Mouse (Mus musculus) intestine, embryonic 16.5 days (tissue): ENCODE results near the gene Ech1. TPM values are rescaled to one million over a fixed set of nuclear protein-coding genes. Genes with fewer than 3 reads are reported as not detected.

Source experiments
- ATAC-seq: fragments of 200-750 bp; cut with Nextera tagmentation; 2 replicates; pipeline ENCODE4 v1.8.0; 2017; ENCODE audit warnings: moderate TSS enrichment, moderate library complexity
- H3K27ac ChIP-seq: fragments of 300-500 bp; sonication (generic); 2 replicates; pipeline ENCODE4 v1.5.1; 2014; ENCODE audit warnings: mild to moderate bottlenecking, low read length
- H3K27me3 ChIP-seq: fragments of 300-500 bp; sonication (generic); replicated peaks from 2 replicates; pipeline ENCODE4 v1.6.1; 2014; ENCODE audit warnings: low read length, control low read depth, mixed read lengths; ENCODE audit not compliant: control insufficient read depth, insufficient read depth
- H3K36me3 ChIP-seq: fragments of 300-500 bp; sonication (generic); 2 replicates; pipeline ENCODE4 v1.6.1; 2014; ENCODE audit warnings: low read length, control low read depth; ENCODE audit not compliant: control insufficient read depth, insufficient read depth
- H3K4me1 ChIP-seq: fragments of 300-500 bp; sonication (generic); 2 replicates; pipeline ENCODE4 v1.6.1; 2014; ENCODE audit warnings: low read length, control low read depth, mixed read lengths; ENCODE audit not compliant: control insufficient read depth, insufficient read depth
- H3K4me2 ChIP-seq: fragments of 300-500 bp; sonication (generic); 2 replicates; pipeline ENCODE4 v1.6.1; 2014; ENCODE audit warnings: low read depth, low read length, control low read depth
- H3K4me3 ChIP-seq: fragments of 300-500 bp; sonication (generic); 2 replicates; pipeline ENCODE4 v1.5.1; 2014; ENCODE audit warnings: mild to moderate bottlenecking, low read length
- H3K9ac ChIP-seq: fragments of 300-500 bp; sonication (generic); 2 replicates; pipeline ENCODE4 v1.6.1; 2014; ENCODE audit warnings: low read depth, low read length
- H3K9me3 ChIP-seq: fragments of 300-500 bp; sonication (generic); 2 replicates; pipeline ENCODE4 v1.6.1; 2016; ENCODE audit warnings: low read length, control low read depth; ENCODE audit not compliant: control insufficient read depth
- WGBS: fragments of 180-500 bp; shearing (Covaris S2); extraction: QIAGEN DNeasy Blood & Tissue Kit; methylation state at CpG from one replicate; pipeline ENCODE4 v1.1.7; 2014; 5-methylcytosine and 5-hydroxymethylcytosine counted together
- polyA plus RNA-seq: library from polyadenylated mRNA; unstranded; fragments of >200 nt; fragmentation: Nextera tagmentation; extraction: Ambion mirVana; gene quantifications from 2 replicates; pipeline ENCODE4 v1.2.1, GENCODE M21; 2015

Gene Ech1
- 347 and 378 TPM in 2 replicates for polyA plus RNA-seq

- WGBS = 2% methylated on average over 33 of the region's 33 CpGs
- peak within 1 kb of the TSS; percentile 96 for H3K27ac ChIP-seq
These were observed at the start of gene Ech1 for GRCm38 (mm10) chr7:28824941-28825685. Gene Ech1, plus strand, starts transcription at chr7:28825217.

DNA sequence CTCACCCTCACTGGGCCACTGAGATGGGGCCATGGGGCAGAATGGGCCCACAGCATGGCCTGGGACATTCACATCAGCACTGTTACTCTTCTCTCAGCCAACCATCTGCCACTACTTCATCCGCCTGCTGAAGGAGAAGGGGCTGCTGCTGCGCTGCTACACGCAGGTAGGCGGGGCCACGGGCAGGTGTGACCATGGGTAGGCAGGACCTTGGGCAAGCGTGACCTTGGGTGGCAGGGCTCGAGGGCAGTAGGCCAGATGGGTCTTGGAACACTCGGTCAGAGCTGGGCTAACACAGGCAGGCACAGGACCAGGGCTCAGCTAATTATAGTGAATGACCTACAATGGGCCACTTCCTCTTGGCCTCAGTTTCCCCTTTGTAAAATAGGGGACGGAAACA lies 46.2 kb upstream of the Ech1 start:
- no peak for ATAC-seq
- H3K27me3 ChIP-seq = no peaks in the 10 kb centered on the region
- no peaks in the 10 kb centered on the region for H3K9me3 ChIP-seq
- H3K4me2 ChIP-seq = no peak overlapping the region
- H3K27ac ChIP-seq = no peak overlapping the region
- no peak overlapping the region for H3K9ac ChIP-seq
- peaks cover 5% of the 10 kb centered on the region; the same call in 1 of the 2 replicates for H3K36me3 ChIP-seq
- H3K4me3 ChIP-seq = no peak overlapping the region
- peaks cover 5% of the 10 kb centered on the region; the same call in 1 of the 2 replicates for H3K4me1 ChIP-seq
- WGBS = 79% methylated on average over 9 of the region's 9 CpGs

More at GRCm38 (mm10) chr7:28824941-28825685, at the start of gene Ech1:
- Histone ChIP-seq H3K4me3 (peak within 1 kb of the TSS; percentile 57), H3K36me3 (peaks cover 25% of the 10 kb centered on the region), H3K9ac (peak within 1 kb of the TSS; percentile 75), H3K27me3 (no peaks in the 10 kb centered on the region), H3K9me3 (no peaks in the 10 kb centered on the region), H3K4me2 (peak within 1 kb of the TSS; percentile 73), H3K4me1 (peaks cover 49% of the 10 kb centered on the region)
- peak; percentile 81 for ATAC-seq

DNA sequence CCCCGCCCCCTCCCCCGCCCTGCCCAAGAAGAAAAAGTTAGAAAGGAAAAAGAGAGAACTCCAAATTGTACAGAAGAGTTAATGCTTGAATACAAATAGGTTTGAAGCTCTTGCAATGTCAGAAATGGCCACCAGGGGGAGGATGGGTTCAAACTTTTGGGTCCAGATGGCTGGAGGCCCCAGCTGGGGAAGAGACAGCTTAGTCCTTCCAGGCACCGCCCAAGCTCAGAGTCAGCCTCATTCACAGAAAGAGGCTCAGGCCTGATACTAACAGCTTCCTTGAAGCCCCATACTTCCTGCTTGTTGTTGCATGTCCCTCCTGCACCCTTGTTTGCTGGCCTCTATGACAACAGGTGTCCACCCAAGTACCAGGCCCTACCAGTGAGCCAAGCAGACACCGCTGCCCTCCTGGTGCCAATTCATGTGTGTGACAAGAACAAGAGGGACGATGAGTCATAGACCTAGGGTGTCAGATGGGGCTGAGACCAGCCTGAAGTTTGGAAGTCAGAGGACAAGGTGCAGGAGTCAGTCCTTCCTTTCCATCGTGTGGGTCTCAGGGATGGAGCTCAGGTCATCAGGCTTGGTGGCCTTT lies 44.9 kb upstream of the Ech1 start:
- WGBS = 45% methylated on average over 6 of the region's 6 CpGs
- peaks cover 5% of the 10 kb centered on the region; the same call in 1 of the 2 replicates for H3K36me3 ChIP-seq
- no peak overlapping the region for H3K4me2 ChIP-seq
- peak overlapping the region; percentile 55 for H3K9ac ChIP-seq
- H3K27me3 ChIP-seq = no peaks in the 10 kb centered on the region
- no peaks in the 10 kb centered on the region for H3K9me3 ChIP-seq
- no peak overlapping the region for H3K4me3 ChIP-seq
- peaks cover 5% of the 10 kb centered on the region; the same call in 1 of the 2 replicates for H3K4me1 ChIP-seq
- peak; percentile 78 for ATAC-seq
- peak overlapping the region; percentile 61 for H3K27ac ChIP-seq

GRCm38 (mm10) chr7:28780857-28781256 lies 44.2 kb upstream of the Ech1 start:
- Histone ChIP-seq H3K27me3 (no peaks in the 10 kb centered on the region), H3K4me1 (peaks cover 5% of the 10 kb centered on the region; the same call in 1 of the 2 replicates), H3K27ac (peak overlapping the region; percentile 61; the same call in 1 of the 2 replicates), H3K4me3 (no peak overlapping the region), H3K4me2 (no peak overlapping the region), H3K9me3 (no peaks in the 10 kb centered on the region), H3K9ac (peak overlapping the region; percentile 55; the same call in 1 of the 2 replicates), H3K36me3 (peaks cover 5% of the 10 kb centered on the region; the same call in 1 of the 2 replicates)
- ATAC-seq = no peak
- WGBS = 80% methylated on average over 7 of the region's 7 CpGs

- H3K9ac ChIP-seq = no peak overlapping the region
- H3K27ac ChIP-seq = no peak overlapping the region
- 0 out of 2 replicates have a peak, but pooled peaks have one; percentile 12 for ATAC-seq
- no peaks in the 10 kb centered on the region for H3K27me3 ChIP-seq
- no peaks in the 10 kb centered on the region for H3K9me3 ChIP-seq
- H3K4me3 ChIP-seq = no peak overlapping the region
- WGBS = 93% methylated on average over 8 of the region's 8 CpGs
- peaks cover 5% of the 10 kb centered on the region; the same call in 1 of the 2 replicates for H3K36me3 ChIP-seq
- no peak overlapping the region for H3K4me2 ChIP-seq
- peaks cover 5% of the 10 kb centered on the region; the same call in 1 of the 2 replicates for H3K4me1 ChIP-seq
These were observed 43.8 kb upstream of the Ech1 start for GRCm38 (mm10) chr7:28781261-28781663.

GRCm38 (mm10) chr7:28785161-28785560 lies 39.9 kb upstream of the Ech1 start:
- Histone ChIP-seq H3K9ac (no peak overlapping the region), H3K4me2 (no peak overlapping the region), H3K36me3 (peaks cover 5% of the 10 kb centered on the region; the same call in 1 of the 2 replicates), H3K4me1 (peaks cover 10% of the 10 kb centered on the region), H3K27me3 (no peaks in the 10 kb centered on the region), H3K9me3 (no peaks in the 10 kb centered on the region), H3K27ac (no peak overlapping the region), H3K4me3 (no peak overlapping the region)
- no peak for ATAC-seq
- WGBS = 73% methylated on average over 5 of the region's 5 CpGs

GRCm38 (mm10) chr7:28787884-28788283 lies 37.1 kb upstream of the Ech1 start:
- peaks cover 5% of the 10 kb centered on the region; the same call in 1 of the 2 replicates for H3K36me3 ChIP-seq
- peaks cover 21% of the 10 kb centered on the region for H3K4me1 ChIP-seq
- no peaks in the 10 kb centered on the region for H3K27me3 ChIP-seq
- 90% methylated on average over 9 of the region's 9 CpGs for WGBS
- no peak overlapping the region for H3K4me3 ChIP-seq
- no peak overlapping the region for H3K9ac ChIP-seq
- no peak overlapping the region for H3K27ac ChIP-seq
- no peak for ATAC-seq
- no peak overlapping the region for H3K4me2 ChIP-seq
- H3K9me3 ChIP-seq = no peaks in the 10 kb centered on the region

DNA sequence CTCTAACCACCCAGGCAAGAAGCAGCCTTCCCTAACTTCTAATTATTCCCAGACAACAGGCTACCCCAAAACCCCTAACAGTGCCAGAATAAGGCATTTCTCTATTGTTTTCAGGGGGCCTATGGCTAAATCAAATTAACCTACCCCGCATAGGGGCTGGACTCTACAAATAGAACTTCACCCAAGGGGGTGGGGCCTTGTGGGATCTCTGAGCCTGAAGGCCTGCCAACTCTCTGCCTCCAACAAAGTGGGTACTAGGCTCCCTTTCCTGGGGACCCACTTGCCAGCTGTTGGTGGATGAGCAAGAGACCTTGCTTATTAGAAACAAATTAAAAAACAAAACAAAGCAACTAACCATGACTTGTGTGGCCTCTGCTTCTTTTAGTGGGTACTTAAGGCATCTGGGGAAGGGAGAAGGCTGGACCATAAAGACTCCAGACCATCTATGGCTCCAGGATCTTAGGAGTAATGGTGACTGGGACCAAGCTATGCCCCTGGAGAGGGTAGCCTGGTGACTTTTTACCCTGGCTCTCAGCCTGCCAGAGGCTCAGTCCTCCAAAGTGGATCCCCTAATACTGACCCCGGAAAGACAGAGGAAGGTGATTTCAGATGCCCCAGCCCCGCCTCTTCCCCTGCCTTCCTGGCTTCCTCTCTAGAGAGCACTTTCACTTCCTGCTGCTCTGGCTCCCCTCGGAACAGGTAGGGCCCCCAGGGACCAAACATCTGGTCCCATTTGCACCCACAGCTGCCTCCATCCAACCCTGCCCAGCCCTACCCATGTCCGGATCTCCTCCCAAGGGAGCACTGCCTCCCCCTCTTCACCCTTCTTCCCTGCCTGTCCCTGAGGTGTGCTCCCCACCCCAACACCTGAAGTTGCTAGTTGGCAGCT lies 36.5 kb upstream of the Ech1 start, which contains the start of gene Rinl:
Rinl (plus strand) TSS at position 663 of the 889 bp plus-strand sequence.
- peak within 1 kb of the TSS; percentile 40; the same call in 1 of the 2 replicates for H3K9ac ChIP-seq
- H3K4me2 ChIP-seq = no peak within 1 kb of the TSS
- 60% methylated on average over 5 of the region's 5 CpGs for WGBS
- no peak for ATAC-seq
- peaks cover 2% of the 10 kb centered on the region; the same call in 1 of the 2 replicates for H3K36me3 ChIP-seq
- no peak within 1 kb of the TSS for H3K4me3 ChIP-seq
- H3K9me3 ChIP-seq = no peaks in the 10 kb centered on the region
- no peaks in the 10 kb centered on the region for H3K27me3 ChIP-seq
- H3K27ac ChIP-seq = peak within 1 kb of the TSS; percentile 57; the same call in 1 of the 2 replicates
- H3K4me1 ChIP-seq = peaks cover 21% of the 10 kb centered on the region
